Mouse (Mus musculus): ENCODE data around the gene Gm20422.

Gene Gm20422

GRCm38 (mm10) chr8:69774503-69775148 lies at the start of gene Gm20422:
Gm20422 (minus strand) TSS chr8:69774886.
- DNase-seq (ENCODE audit: low spot score in 2 of 2): peak; percentile 68 to 78

GRCm38 (mm10) chr8:69822386-69823191 lies 47.9 kb upstream of the Gm20422 start, which contains the start of gene Lpar2:
Lpar2 (plus strand) TSS chr8:69822429.
- no peak for DNase-seq (ENCODE audit: low spot score in 2 of 2)

- no peak for DNase-seq (ENCODE audit: low spot score in 2 of 2)
Measured at GRCm38 (mm10) chr8:69821971-69822385, 47.3 kb upstream of the Gm20422 start.

GRCm38 (mm10) chr8:69820466-69820865 lies 45.8 kb upstream of the Gm20422 start:
- DNase-seq (ENCODE audit: low spot score in 2 of 2): no peak

- DNase-seq (ENCODE audit: low spot score in 2 of 2): no peak
Measured at GRCm38 (mm10) chr8:69815396-69815795, 40.7 kb upstream of the Gm20422 start.

- DNase-seq (ENCODE audit: low spot score in 2 of 2): no peak
Measured at GRCm38 (mm10) chr8:69814881-69815280, 40.2 kb upstream of the Gm20422 start.

GRCm38 (mm10) chr8:69809820-69810219 lies 35.1 kb upstream of the Gm20422 start:
- no peak for DNase-seq (ENCODE audit: low spot score in 2 of 2)

- DNase-seq (ENCODE audit: low spot score in 2 of 2): no peak
Measured at GRCm38 (mm10) chr8:69808864-69809403, 34.2 kb upstream of the Gm20422 start.

GRCm38 (mm10) chr8:69808094-69808863 lies 33.6 kb upstream of the Gm20422 start, which contains the start of gene Gmip:
Gmip (plus strand) TSS chr8:69808679.
- no peak for DNase-seq (ENCODE audit: low spot score in 2 of 2)

GRCm38 (mm10) chr8:69807236-69807635 lies 32.5 kb upstream of the Gm20422 start:
- no peak for DNase-seq (ENCODE audit: low spot score in 2 of 2)

- DNase-seq (ENCODE audit: low spot score in 2 of 2): no peak
Measured at GRCm38 (mm10) chr8:69805491-69805890, 30.8 kb upstream of the Gm20422 start.

- no peak for DNase-seq (ENCODE audit: low spot score in 2 of 2)
Measured at GRCm38 (mm10) chr8:69805086-69805485, 30.4 kb upstream of the Gm20422 start.

GRCm38 (mm10) chr8:69804537-69804936 lies 29.9 kb upstream of the Gm20422 start:
- no peak for DNase-seq (ENCODE audit: low spot score in 2 of 2)

GRCm38 (mm10) chr8:69803366-69803765 lies 28.7 kb upstream of the Gm20422 start:
- DNase-seq (ENCODE audit: low spot score in 2 of 2): no peak

- DNase-seq (ENCODE audit: low spot score in 2 of 2): no peak
Measured at GRCm38 (mm10) chr8:69802216-69802615, 27.5 kb upstream of the Gm20422 start.

GRCm38 (mm10) chr8:69801796-69802195 lies 27.1 kb upstream of the Gm20422 start:
- DNase-seq (ENCODE audit: low spot score in 2 of 2): no peak

- peak in 1 of 2 experiments; percentile 1 for DNase-seq (ENCODE audit: low spot score in 2 of 2)
Measured at GRCm38 (mm10) chr8:69799946-69800345, 25.3 kb upstream of the Gm20422 start.

- DNase-seq (ENCODE audit: low spot score in 2 of 2): peak in 1 of 2 experiments; percentile 2
Measured at GRCm38 (mm10) chr8:69799261-69799660, 24.6 kb upstream of the Gm20422 start.

- no peak for DNase-seq (ENCODE audit: low spot score in 2 of 2)
Measured at GRCm38 (mm10) chr8:69797661-69798060, 23.0 kb upstream of the Gm20422 start.

- DNase-seq (ENCODE audit: low spot score in 2 of 2): no peak
Measured at GRCm38 (mm10) chr8:69796721-69797345, 22.1 kb upstream of the Gm20422 start.

- no peak for DNase-seq (ENCODE audit: low spot score in 2 of 2)
Measured at GRCm38 (mm10) chr8:69794901-69795300, 20.2 kb upstream of the Gm20422 start.
